Mouse (Mus musculus): ENCODE measurements around the gene Vmn1r77.
A peak's percentile ranks its signal among the peaks of the same experiment; 100 is the strongest.
"Not testable (repeated sequence)": the region's sequence is repeated elsewhere in the genome, so short reads cannot be mapped to it uniquely, and the experiment has no call there.

Gene Vmn1r77

GRCm38 (mm10) chr7:12036452-12036851 is at the start of gene Vmn1r77:
Gene Vmn1r77 (plus strand): TSS chr7:12036752.
- DNase-seq (ENCODE audit: low read depth, low spot score): not testable (repeated sequence)

- not testable (repeated sequence) for DNase-seq (ENCODE audit: low read depth, low spot score)
Observed at GRCm38 (mm10) chr7:12011491-12011890, 25.1 kb upstream of the Vmn1r77 start.

- not testable (repeated sequence) for DNase-seq (ENCODE audit: low read depth, low spot score)
Observed at GRCm38 (mm10) chr7:12012392-12012791, 24.2 kb upstream of the Vmn1r77 start.

GRCm38 (mm10) chr7:12013106-12013505 is 23.4 kb upstream of the Vmn1r77 start:
- DNase-seq (ENCODE audit: low read depth, low spot score): peak; percentile 18

GRCm38 (mm10) chr7:12017829-12018228 is 18.7 kb upstream of the Vmn1r77 start:
- not testable (repeated sequence) for DNase-seq (ENCODE audit: low read depth, low spot score)

GRCm38 (mm10) chr7:12040664-12041063 is 4.1 kb downstream of the Vmn1r77 start:
- no peak for DNase-seq (ENCODE audit: low read depth, low spot score)
